Mouse (Mus musculus): ENCODE results near the gene D7Ertd443e. TPM values are rescaled to one million over a fixed set of nuclear protein-coding genes. Genes with fewer than 3 reads are reported as not detected.

Gene D7Ertd443e
- polyA plus RNA-seq (2014; fragmentation: Illumina TruSeq; extraction: RNeasy Lipid Tissue Mini Kit (QIAGEN cat#74804); ENCODE audit: low read depth, low replicate concordance), result not detected

GRCm38 (mm10) chr7:134385561-134385960 lies at the start of gene D7Ertd443e:
Gene D7Ertd443e (minus strand): TSS chr7:134385661.

GRCm38 (mm10) chr7:134231378-134232346 lies 153.8 kb downstream of the D7Ertd443e start, which contains the start of gene Adam12:
Gene Adam12 (minus strand): TSS chr7:134232146.

Other genes with a start within 250 kb of the D7Ertd443e start
- 0.19 TPM for gene Adam12, start 153.5 kb downstream of the D7Ertd443e start, polyA plus RNA-seq (2014; fragmentation: Illumina TruSeq; extraction: RNeasy Lipid Tissue Mini Kit (QIAGEN cat#74804); ENCODE audit: low read depth, low replicate concordance)